Mouse (Mus musculus): ENCODE data around the gene Eml2. TPM values are rescaled to one million over a fixed set of nuclear protein-coding genes. Genes with fewer than 3 reads are reported as not detected.

Gene Eml2
- total RNA-seq, 1 experiment from 2014 or later = 9.9 TPM

GRCm38 (mm10) chr7:19184758-19185157 lies 8.5 kb downstream of the Eml2 start:
- no peak for ATAC-seq (replicated peaks; ENCODE audit: insufficient number of reproducible peaks, low FRiP score, low TSS enrichment, poor library complexity, severe bottlenecking)

- no peak for ATAC-seq (replicated peaks; ENCODE audit: insufficient number of reproducible peaks, low FRiP score, low TSS enrichment, poor library complexity, severe bottlenecking)
Measured at GRCm38 (mm10) chr7:19194676-19195075, 18.5 kb downstream of the Eml2 start.

GRCm38 (mm10) chr7:19196676-19197075 lies 20.5 kb downstream of the Eml2 start:
- no peak for ATAC-seq (replicated peaks; ENCODE audit: insufficient number of reproducible peaks, low FRiP score, low TSS enrichment, poor library complexity, severe bottlenecking)

GRCm38 (mm10) chr7:19197985-19198384 lies 21.8 kb downstream of the Eml2 start:
- no peak for ATAC-seq (replicated peaks; ENCODE audit: insufficient number of reproducible peaks, low FRiP score, low TSS enrichment, poor library complexity, severe bottlenecking)

GRCm38 (mm10) chr7:19201660-19202059 lies 25.4 kb downstream of the Eml2 start:
- ATAC-seq (replicated peaks; ENCODE audit: insufficient number of reproducible peaks, low FRiP score, low TSS enrichment, poor library complexity, severe bottlenecking) = no peak

- ATAC-seq (replicated peaks; ENCODE audit: insufficient number of reproducible peaks, low FRiP score, low TSS enrichment, poor library complexity, severe bottlenecking) = no peak
Measured at GRCm38 (mm10) chr7:19202065-19202850, 26.0 kb downstream of the Eml2 start.

GRCm38 (mm10) chr7:19208201-19208910 lies 32.1 kb downstream of the Eml2 start:
- no peak for ATAC-seq (replicated peaks; ENCODE audit: insufficient number of reproducible peaks, low FRiP score, low TSS enrichment, poor library complexity, severe bottlenecking)

GRCm38 (mm10) chr7:19208944-19209472 lies 32.8 kb downstream of the Eml2 start:
- no peak for ATAC-seq (replicated peaks; ENCODE audit: insufficient number of reproducible peaks, low FRiP score, low TSS enrichment, poor library complexity, severe bottlenecking)

GRCm38 (mm10) chr7:19209494-19209893 lies 33.3 kb downstream of the Eml2 start:
- no peak for ATAC-seq (replicated peaks; ENCODE audit: insufficient number of reproducible peaks, low FRiP score, low TSS enrichment, poor library complexity, severe bottlenecking)

GRCm38 (mm10) chr7:19210010-19210409 lies 33.8 kb downstream of the Eml2 start:
- ATAC-seq (replicated peaks; ENCODE audit: insufficient number of reproducible peaks, low FRiP score, low TSS enrichment, poor library complexity, severe bottlenecking) = no peak

GRCm38 (mm10) chr7:19211041-19211675 lies 34.9 kb downstream of the Eml2 start:
- ATAC-seq (replicated peaks; ENCODE audit: insufficient number of reproducible peaks, low FRiP score, low TSS enrichment, poor library complexity, severe bottlenecking) = no peak

- ATAC-seq (replicated peaks; ENCODE audit: insufficient number of reproducible peaks, low FRiP score, low TSS enrichment, poor library complexity, severe bottlenecking) = no peak
Measured at GRCm38 (mm10) chr7:19211996-19212755, 36.0 kb downstream of the Eml2 start, which contains the start of gene Gpr4. Gene Gpr4 (plus strand): TSS chr7:19212538.

- no peak for ATAC-seq (replicated peaks; ENCODE audit: insufficient number of reproducible peaks, low FRiP score, low TSS enrichment, poor library complexity, severe bottlenecking)
Measured at GRCm38 (mm10) chr7:19213385-19213784, 37.2 kb downstream of the Eml2 start.

GRCm38 (mm10) chr7:19214369-19214768 lies 38.1 kb downstream of the Eml2 start:
- ATAC-seq (replicated peaks; ENCODE audit: insufficient number of reproducible peaks, low FRiP score, low TSS enrichment, poor library complexity, severe bottlenecking) = no peak

- no peak for ATAC-seq (replicated peaks; ENCODE audit: insufficient number of reproducible peaks, low FRiP score, low TSS enrichment, poor library complexity, severe bottlenecking)
Measured at GRCm38 (mm10) chr7:19214940-19215339, 38.7 kb downstream of the Eml2 start.

- no peak for ATAC-seq (replicated peaks; ENCODE audit: insufficient number of reproducible peaks, low FRiP score, low TSS enrichment, poor library complexity, severe bottlenecking)
Measured at GRCm38 (mm10) chr7:19217492-19217891, 41.3 kb downstream of the Eml2 start.

- no peak for ATAC-seq (replicated peaks; ENCODE audit: insufficient number of reproducible peaks, low FRiP score, low TSS enrichment, poor library complexity, severe bottlenecking)
Measured at GRCm38 (mm10) chr7:19217944-19218343, 41.7 kb downstream of the Eml2 start.

GRCm38 (mm10) chr7:19220061-19220460 lies 43.8 kb downstream of the Eml2 start:
- ATAC-seq (replicated peaks; ENCODE audit: insufficient number of reproducible peaks, low FRiP score, low TSS enrichment, poor library complexity, severe bottlenecking) = no peak

GRCm38 (mm10) chr7:19222189-19222588 lies 46.0 kb downstream of the Eml2 start:
- no peak for ATAC-seq (replicated peaks; ENCODE audit: insufficient number of reproducible peaks, low FRiP score, low TSS enrichment, poor library complexity, severe bottlenecking)
